Mouse (Mus musculus) erythroblast, adult 5-6 weeks (primary cell): Measurements from ENCODE around the gene Rnf152. TPM values are rescaled to one million over a fixed set of nuclear protein-coding genes. Genes with fewer than 3 reads are reported as not detected.

Experiments used
- ATAC-seq: replicated peaks from 2 replicates; pipeline ENCODE4 v1.8.0; 2016; ENCODE audit warnings: moderate number of reproducible peaks, mild to moderate bottlenecking, moderate TSS enrichment, inconsistent platforms; ENCODE audit not compliant: poor library complexity, low FRiP score, severe bottlenecking
- total RNA-seq, 2 experiments: library from RNA; stranded (forward) in 1 of 2; stranded (reverse) in 1 of 2; fragments of 150-400 nt in 1 of 2; fragments of 200-764, 138-1000 nt in 1 of 2; gene quantifications; 2 replicates each; pipeline versions ENCODE4 v1.2.3 to v1.2.4; 2015 to 2017; ENCODE audit warnings: low replicate concordance in 2 of 2

Rnf152 gene
- total RNA-seq, 2 experiments from 2014 or later: not detected

- ATAC-seq: no peak
Observed at GRCm38 (mm10) chr1:105314010-105314800, 42.3 kb downstream of the Rnf152 start.

GRCm38 (mm10) chr1:105312601-105312901, 44.0 kb downstream of the Rnf152 start:
- ATAC-seq: no peak

GRCm38 (mm10) chr1:105311899-105312600, 44.5 kb downstream of the Rnf152 start:
- ATAC-seq: no peak

- no peak for ATAC-seq
Observed at GRCm38 (mm10) chr1:105302164-105302563, 54.3 kb downstream of the Rnf152 start.

GRCm38 (mm10) chr1:105301764-105302163, 54.7 kb downstream of the Rnf152 start:
- no peak for ATAC-seq

GRCm38 (mm10) chr1:105291859-105292258, 64.7 kb downstream of the Rnf152 start:
- no peak for ATAC-seq

GRCm38 (mm10) chr1:105287536-105287935, 69.0 kb downstream of the Rnf152 start:
- ATAC-seq: no peak

GRCm38 (mm10) chr1:105286906-105287305, 69.6 kb downstream of the Rnf152 start:
- ATAC-seq: no peak

GRCm38 (mm10) chr1:105285001-105285400, 71.5 kb downstream of the Rnf152 start:
- ATAC-seq: no peak

GRCm38 (mm10) chr1:105284116-105284515, 72.4 kb downstream of the Rnf152 start:
- no peak for ATAC-seq

GRCm38 (mm10) chr1:105281277-105281676, 75.2 kb downstream of the Rnf152 start:
- no peak for ATAC-seq

GRCm38 (mm10) chr1:105280160-105280559, 76.3 kb downstream of the Rnf152 start:
- no peak for ATAC-seq

GRCm38 (mm10) chr1:105274500-105275194, 81.9 kb downstream of the Rnf152 start:
- no peak for ATAC-seq

GRCm38 (mm10) chr1:105271104-105271503, 85.4 kb downstream of the Rnf152 start:
- no peak for ATAC-seq

GRCm38 (mm10) chr1:105263283-105264033, 93.1 kb downstream of the Rnf152 start:
- no peak for ATAC-seq

GRCm38 (mm10) chr1:105260200-105260599, 96.3 kb downstream of the Rnf152 start:
- no peak for ATAC-seq

- no peak for ATAC-seq
Observed at GRCm38 (mm10) chr1:105257199-105257598, 99.3 kb downstream of the Rnf152 start.

GRCm38 (mm10) chr1:105249190-105249589, 107.3 kb downstream of the Rnf152 start:
- no peak for ATAC-seq

GRCm38 (mm10) chr1:105246651-105247050, 109.9 kb downstream of the Rnf152 start:
- no peak for ATAC-seq

GRCm38 (mm10) chr1:105246075-105246574, 110.4 kb downstream of the Rnf152 start:
- no peak for ATAC-seq
